Mouse (Mus musculus) 3134 (cell line): ENCODE measurements around the gene Dip2c.
A peak's percentile ranks its signal among the peaks of the same experiment; 100 is the strongest.

ENCODE experiments used
- DNase-seq: peaks from one replicate; pipeline ENCODE4 v3.0.0-alpha.2; 2011; ENCODE audit warnings: low spot score; ENCODE audit not compliant: insufficient read length; ENCODE audit errors: extremely low read depth

Gene Dip2c

DNA sequence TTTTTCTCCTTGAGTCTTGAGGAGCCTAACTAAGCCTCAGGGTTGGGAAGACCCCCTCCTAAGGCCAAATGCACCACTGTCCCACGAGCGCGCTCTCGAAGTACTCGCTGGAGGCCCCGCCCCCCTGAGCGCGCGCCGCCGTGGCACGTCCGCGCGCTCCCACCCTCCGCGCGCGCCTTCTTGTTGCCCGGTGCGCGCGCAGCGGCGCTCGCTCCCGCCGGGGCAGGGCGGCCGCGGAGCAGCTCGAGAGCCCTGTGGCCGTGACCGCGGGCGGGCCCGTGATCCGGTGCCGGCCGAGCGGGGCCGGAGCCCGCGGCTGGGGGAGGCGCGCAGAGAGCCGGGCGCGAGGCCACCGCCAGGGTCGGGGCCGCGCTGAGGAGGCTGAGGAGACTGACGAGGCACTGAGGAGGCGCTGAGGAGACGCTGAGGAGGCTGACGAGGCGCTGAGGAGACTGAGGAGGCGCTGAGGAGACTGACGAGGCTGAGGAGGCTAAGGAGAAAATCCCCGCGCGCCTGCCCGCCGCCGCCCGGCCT lies at the start of gene Dip2c:
TSS of gene Dip2c (plus strand) at position 207 of the 534 bp plus-strand sequence.
- DNase-seq, result peak; percentile 91

DNA sequence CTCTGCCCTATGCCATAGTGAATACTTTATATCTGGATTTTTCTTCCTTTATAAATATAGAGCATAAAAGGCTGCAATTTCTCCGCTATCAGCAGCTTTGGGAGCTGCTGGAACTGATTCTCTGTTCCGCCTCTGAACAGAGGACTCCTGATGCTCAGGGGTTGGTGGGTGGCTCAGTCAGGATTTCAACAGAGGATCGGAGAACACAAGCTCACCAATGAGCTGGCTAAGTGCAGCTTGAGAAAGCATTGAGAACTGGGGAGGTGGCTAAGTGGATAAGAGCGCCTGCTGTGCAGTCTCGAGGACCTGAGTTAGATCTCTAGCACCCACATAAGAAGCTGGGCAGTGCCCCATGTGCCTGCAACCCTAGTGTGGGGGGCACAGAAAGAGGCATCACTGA lies 49.2 kb upstream of the Dip2c start:
- no peak for DNase-seq

DNA sequence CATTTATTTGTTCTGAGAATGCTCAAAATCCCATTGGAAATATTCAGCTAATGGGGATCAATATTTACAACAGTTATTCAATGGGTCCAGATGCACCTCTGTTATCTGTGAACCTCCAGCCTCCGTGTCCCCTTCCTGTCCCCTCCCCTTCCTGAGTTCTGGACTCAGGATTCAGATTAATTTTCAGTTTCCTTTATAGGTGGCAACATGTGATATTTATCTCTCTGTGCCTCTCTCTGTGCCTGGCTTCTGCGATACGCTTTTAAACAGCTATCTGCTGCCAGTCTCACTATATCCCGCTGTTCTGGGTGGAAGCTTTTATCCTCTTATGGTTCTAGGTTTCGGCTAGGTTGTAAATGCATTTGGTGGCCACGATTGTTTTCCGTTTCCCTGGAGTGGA lies 38.8 kb upstream of the Dip2c start:
- DNase-seq, result no peak

- no peak for DNase-seq
Measured at GRCm38 (mm10) chr13:9239127-9239526, 37.2 kb upstream of the Dip2c start.

DNA sequence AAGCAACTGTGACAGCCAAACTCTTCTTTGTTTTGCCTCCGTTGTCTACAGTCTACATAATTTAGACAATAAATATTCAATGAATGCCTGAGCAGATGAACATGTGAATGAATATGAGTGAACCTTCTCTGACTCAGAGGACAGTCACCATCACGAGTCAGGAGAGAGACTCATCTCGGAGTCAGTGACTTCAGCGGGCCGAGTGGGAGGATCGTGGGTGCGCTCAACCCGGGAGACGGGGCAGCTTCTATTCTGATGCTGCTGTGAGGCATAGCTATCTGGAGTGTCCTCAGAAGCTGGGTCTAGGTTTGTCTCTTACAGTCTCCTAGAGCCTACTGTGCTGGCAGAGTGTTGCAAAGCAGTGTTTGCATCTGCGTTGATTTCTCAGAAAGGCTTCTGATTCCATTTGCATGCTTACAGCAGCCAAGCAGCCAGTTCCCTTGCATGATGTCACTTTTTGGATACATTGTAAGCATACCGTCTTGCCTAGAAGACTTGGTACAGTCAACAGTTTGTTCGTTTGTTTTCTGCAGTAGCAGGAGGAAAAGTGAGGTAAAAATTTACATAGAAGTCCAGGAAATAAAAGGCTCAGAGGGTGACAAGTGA lies 36.6 kb upstream of the Dip2c start:
- peak; percentile 80 for DNase-seq

GRCm38 (mm10) chr13:9261748-9262147 lies 14.6 kb upstream of the Dip2c start:
- no peak for DNase-seq

- no peak for DNase-seq
Measured at GRCm38 (mm10) chr13:9265516-9265915, 10.8 kb upstream of the Dip2c start.

GRCm38 (mm10) chr13:9276856-9277620 lies 710 bp downstream of the Dip2c start:
- DNase-seq, result peak; percentile 73

DNA sequence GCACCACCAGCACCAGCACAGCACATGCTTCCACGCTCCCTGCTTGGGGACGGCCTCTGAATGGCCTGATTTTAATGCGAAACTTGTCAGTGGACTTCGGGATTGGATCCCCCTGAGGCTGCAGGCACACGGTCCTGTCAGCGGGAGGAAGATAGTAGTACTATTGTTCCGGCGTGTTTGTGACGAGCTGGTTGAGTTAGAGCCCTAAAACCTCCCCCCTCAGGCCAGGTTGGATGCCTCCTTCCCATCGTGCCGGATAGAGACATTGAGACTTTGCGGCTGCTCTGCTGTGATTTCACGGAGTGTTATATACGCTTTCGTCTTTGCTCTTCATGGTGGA lies 1.3 kb downstream of the Dip2c start:
- DNase-seq, result peak; percentile 50

DNA sequence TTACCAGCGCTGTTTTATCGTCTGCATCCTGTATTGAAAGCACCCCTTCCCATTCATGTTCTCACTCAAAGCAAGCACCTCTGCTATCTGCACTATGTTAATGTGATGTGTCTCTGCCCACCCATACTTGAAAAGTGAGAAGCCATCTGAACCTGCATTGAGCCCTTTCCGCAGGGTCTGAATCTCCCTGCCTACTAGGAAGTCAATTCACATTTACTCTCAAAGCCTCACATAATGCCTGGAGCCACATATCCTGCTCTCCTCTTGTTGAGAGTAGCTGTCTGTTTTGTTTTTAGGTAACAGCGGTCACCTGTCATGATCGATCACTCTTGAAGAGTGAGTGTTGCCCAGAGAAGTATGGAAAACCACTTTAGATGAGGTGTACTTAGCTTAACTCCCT lies 2.3 kb downstream of the Dip2c start:
- DNase-seq, result no peak

DNA sequence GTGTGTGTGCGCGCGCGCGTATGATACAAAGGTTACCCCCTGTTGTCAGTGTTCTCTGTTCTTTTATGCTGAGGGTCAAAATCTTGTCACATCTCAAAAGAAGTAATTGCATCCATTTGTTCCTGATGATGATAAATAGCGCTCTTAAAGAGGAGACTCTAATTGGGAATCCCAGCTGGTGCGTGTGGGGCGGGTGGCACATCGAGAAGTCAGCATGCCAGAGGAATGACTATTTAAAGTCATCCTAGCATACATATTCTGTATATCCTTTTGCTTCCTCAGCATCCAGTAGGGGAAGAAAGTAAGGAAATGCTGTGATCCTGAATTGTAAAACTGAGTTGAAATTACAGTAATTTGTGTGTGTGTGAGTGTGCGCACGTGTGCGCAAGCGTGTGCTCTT lies 6.7 kb downstream of the Dip2c start:
- no peak for DNase-seq

GRCm38 (mm10) chr13:9289916-9290315 lies 13.6 kb downstream of the Dip2c start:
- DNase-seq, result no peak

DNA sequence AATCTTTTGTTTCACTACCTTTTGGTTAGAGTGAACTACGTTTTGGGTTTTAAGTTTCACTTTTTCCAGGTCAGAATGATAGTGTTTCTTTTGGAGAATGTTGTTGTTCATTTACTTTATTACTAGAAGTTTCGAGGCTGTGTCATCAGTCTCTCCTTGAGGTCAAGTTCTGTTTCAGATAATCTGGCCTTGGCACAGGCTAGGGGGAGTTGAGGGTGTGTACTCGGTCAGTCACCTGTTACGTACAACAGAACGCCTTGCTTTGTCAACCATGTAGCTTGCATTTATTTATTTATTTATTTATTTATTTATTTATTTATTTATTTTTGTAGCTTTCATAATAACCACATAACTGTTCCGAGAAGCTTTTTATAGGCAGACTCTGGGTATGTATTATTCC lies 20.0 kb downstream of the Dip2c start:
- no peak for DNase-seq

GRCm38 (mm10) chr13:9297266-9297665 lies 20.9 kb downstream of the Dip2c start:
- no peak for DNase-seq

DNA sequence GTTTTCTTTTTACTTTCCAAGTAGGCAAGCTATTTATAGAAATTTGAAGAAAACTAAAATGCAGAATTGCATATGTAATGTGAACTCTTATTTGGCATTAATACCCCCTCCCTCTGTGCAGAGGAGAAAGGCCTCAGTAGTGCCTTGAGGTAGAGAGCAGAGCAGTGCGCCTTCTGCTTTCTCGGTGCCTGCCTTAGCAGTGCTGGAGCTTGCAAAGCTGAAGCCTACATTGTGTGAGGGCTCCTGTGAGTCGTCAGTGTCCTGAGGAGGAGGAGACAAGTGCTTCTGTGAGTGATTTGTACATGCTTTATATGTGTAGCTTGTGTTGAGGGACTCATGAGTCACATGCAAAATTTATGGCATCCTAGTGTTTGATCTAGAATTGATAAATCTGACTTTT lies 21.4 kb downstream of the Dip2c start:
- DNase-seq, result no peak

GRCm38 (mm10) chr13:9299657-9300056 lies 23.3 kb downstream of the Dip2c start:
- no peak for DNase-seq

- DNase-seq, result no peak
Measured at GRCm38 (mm10) chr13:9308863-9309262, 32.5 kb downstream of the Dip2c start.

GRCm38 (mm10) chr13:9310806-9311205 lies 34.5 kb downstream of the Dip2c start:
- DNase-seq, result no peak

- no peak for DNase-seq
Measured at GRCm38 (mm10) chr13:9312916-9313315, 36.6 kb downstream of the Dip2c start.

- DNase-seq, result no peak
Measured at GRCm38 (mm10) chr13:9314099-9314712, 37.9 kb downstream of the Dip2c start.

DNA sequence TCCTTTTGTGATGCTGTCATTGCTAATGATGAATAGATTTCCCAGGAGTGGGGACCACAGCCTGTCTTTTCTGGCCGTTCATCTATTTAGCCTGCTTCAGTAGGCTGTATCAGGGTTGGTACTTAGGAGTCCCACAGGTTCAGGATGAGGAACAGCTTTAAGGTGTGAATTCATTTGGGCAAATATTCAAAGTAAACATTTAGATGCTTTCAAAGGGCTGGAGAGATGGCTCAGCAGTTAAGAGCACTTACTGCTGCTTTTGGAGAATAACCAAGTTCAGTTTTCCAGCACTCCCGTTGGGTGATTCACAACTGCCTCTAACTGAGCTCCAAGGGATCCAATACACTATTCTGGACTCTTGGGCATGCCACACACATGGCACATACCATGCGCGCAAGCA lies 38.4 kb downstream of the Dip2c start:
- DNase-seq, result no peak

GRCm38 (mm10) chr13:9319745-9320144 lies 43.4 kb downstream of the Dip2c start:
- no peak for DNase-seq
